Mouse (Mus musculus) central nervous system, embryonic 14 days (tissue): ENCODE results near the gene Catsper2. TPM values are rescaled to one million over a fixed set of nuclear protein-coding genes. Genes with fewer than 3 reads are reported as not detected.

Source experiments
- polyA plus RNA-seq: library from polyadenylated mRNA; depleted of rRNA; stranded (reverse); fragments of >200 nt; gene quantifications from 2 replicates; pipeline ENCODE4 v1.2.3, GENCODE M21; 2012; rRNA removed

The Catsper2 gene
- 6.5 and 6.7 TPM in 2 replicates for polyA plus RNA-seq

GRCm38 (mm10) chr2:121413387-121414042 lies at the start of gene Catsper2, which contains the start of gene Pdia3:
Gene Catsper2 (minus strand): TSS chr2:121413792.
Gene Pdia3 (plus strand): TSS chr2:121413775.

GRCm38 (mm10) chr2:121456692-121457642 lies 43.4 kb upstream of the Catsper2 start, which contains the start of gene Serinc4:
Gene Serinc4 (minus strand): TSS chr2:121456781.

DNA sequence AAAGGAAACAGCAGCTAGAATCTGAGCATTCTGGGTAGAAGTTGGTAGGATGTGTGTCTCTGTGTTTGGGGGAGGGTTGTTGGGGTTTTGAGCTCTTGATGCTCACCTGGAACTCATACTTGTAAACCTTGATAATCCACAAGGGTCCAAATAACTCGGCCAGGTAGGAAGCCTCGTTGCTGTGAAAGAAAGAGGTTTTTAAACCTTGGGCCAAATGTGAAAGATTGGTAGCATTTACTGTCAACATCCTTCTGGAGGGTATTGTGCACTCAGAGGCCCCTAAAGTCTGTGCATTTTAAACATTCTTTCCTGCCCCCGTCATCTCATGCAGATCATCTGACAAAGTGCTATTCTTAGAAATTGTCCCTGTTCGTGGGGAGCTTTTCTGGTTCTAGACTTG lies 39.4 kb upstream of the Catsper2 start, which contains the start of gene Hypk:
Hypk (plus strand) TSS at position 301 of the 400 bp plus-strand sequence.

DNA sequence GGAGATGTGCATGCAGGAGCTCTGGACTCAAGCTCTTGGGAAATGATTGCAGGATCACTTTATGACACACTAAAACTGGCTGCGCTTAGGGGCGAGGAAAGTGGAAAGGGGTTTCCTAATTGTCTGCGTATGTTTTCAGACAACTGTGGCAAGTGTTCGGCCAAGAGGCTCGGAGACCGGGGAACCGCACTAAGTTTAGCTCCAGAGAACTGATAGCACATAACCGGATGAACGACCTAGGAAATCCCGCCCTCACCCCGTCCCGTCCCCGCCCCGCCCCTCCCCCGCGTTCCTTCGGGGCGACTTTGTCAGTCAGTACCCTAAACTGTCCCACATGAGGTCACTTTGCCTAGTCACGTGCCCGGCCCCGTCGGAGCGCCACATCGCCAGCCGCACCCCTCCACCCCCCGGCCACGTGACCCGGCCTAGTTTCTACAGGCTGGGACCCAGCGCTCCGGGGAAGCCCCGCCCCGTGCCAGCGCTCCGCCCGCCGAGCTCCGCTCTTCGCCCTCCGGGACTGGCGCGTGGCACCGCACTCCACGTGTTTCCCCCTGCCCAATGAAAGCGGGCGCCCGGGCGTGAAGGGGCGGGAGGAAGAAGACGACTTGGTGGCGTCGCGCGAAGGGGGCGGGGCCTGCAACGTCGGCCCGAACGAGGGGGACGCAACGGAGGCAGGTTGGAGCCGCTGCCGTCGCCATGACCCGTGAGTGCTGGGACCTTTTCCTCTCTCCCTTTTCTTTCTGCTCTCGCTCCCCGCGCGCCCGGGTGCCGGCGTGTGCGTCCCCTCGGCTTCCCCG lies 35.3 kb upstream of the Catsper2 start, which contains the start of gene Serf2:
Serf2 (plus strand) TSS at position 457 of the 797 bp plus-strand sequence.

DNA sequence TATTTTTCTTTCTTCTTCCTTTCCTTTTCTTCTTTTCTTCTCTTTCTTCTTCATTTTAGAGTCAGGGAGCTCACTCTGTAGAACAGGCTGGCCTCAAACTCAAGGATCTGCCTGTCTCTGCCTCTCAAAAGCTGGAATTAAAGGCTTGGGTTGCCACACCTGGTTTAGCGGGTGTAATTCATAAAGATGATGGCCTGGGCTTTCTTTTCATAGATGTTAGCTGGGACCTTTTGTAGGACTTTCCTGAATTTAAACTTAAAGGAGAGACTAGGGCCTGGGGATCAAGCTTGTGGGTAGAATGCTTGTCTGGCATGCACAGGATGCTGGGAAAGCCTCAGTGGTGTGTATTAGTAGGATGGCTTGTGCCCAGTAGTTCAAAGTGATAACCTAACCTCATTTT lies 30.6 kb upstream of the Catsper2 start, which contains the start of gene Ell3:
Ell3 (minus strand) TSS at position 101 of the 400 bp plus-strand sequence.

DNA sequence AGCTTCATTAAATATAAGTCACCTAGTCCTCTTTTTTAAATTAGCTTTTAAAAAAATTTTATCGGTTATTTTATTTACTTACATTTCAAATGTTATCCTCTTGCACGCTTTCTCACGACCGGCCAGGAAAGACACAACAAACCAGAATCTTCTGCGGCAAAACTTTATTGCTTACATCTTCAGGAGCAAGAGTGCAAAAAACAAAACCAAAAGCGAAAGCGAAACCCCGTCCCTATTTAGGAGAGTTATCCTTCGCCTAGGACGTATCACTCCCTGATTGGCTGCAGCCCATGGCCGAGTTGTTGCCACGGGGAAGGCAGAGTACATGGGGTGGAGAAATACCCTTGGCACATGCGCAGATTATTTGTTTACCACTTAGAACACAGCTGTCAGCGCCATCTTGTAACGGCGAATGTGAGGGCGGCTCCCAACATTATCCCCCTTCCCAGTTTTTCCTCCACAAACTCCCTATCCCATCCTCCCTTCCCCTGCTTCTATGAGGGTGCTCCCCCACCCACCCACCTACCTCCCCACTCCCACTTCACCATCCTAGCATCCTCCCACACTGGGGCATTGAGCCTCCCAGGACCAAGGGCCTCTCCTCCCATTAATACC lies 26.5 kb downstream of the Catsper2 start, which contains the start of gene Strc:
Strc (minus strand) TSS at position 208 of the 615 bp plus-strand sequence.

DNA sequence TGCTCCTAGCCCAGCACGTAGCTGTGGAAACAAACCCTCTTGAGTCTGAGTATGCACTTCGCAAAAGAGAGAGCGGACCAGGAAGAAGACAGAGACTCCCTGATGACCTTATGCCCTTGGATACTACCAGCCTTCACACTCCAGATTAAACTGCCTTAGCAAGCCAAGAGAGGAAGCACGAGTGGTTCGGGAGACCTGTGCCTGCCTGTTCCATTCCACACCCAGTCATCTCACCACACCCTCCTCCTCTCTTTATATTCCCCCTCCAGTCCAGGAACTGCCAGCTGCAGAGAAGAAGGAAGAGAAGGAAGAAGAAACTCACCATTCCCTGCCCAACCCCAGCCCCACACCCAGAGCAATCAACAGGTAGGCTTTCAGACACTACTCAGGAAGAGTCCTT lies 56.1 kb downstream of the Catsper2 start, which contains the start of gene Ckmt1:
Ckmt1 (plus strand) TSS at position 221 of the 400 bp plus-strand sequence.

DNA sequence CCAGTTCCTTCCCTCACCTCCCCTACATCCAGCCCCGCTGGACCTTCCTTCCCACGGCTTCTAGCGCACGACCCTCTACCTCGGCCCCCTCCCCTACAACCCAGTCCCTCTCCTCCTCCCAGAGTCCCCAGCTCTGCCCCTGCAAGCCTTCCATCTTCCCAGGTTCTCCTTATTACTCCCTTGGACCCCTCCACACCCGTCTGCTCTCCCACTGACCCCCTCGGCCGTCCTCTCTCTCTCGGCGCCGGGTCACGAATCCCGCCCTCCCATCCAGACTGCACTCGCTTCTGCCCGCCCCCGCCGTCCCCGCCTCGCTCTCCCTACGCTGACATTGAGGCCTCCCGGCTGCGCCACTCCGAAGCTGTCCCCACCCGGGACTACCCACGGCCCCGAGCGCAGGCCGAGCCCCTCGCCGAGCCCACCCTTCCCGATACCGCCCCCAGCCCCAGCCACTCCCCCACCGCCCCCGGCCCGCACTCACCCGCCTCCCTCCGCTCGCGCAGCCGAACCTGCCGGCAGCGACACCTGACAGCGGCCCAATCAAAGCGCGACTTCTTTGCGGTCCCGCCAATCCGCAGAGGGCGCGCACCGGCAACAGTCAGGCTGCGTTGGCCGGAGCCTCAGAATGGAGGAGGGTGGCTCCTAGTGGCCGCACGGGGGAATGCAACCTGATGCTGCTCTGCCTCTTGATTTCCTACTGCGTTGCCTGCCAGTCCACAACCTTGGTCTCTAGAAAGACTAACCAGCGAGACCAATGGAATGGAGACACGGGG lies 58.6 kb downstream of the Catsper2 start, which contains the start of gene Ppip5k1:
Ppip5k1 (minus strand) TSS at position 577 of the 773 bp plus-strand sequence.

Other genes with a start within 250 kb of the Catsper2 start
- gene Tubgcp4, start 243.1 kb downstream of the Catsper2 start, polyA plus RNA-seq, result 52.5 and 55.1 TPM in 2 replicates
- 7.2 and 7.3 TPM in 2 replicates for gene Zscan29, start 242.7 kb downstream of the Catsper2 start, polyA plus RNA-seq
- gene Trp53bp1, start 142.4 kb downstream of the Catsper2 start, polyA plus RNA-seq, result 149 and 152 TPM in 2 replicates
- 13.2 and 15.6 TPM in 2 replicates for gene Map1a, start 124.2 kb downstream of the Catsper2 start, polyA plus RNA-seq
- gene Ppip5k1, start 58.4 kb downstream of the Catsper2 start, polyA plus RNA-seq, result 25.1 and 25.2 TPM in 2 replicates
- 37.0 and 45.0 TPM in 2 replicates for gene Ckmt1, start 56.1 kb downstream of the Catsper2 start, polyA plus RNA-seq
- gene Strc, start 26.6 kb downstream of the Catsper2 start, polyA plus RNA-seq, result 0.01 and 0.06 TPM in 2 replicates
- 130 and 184 TPM in 2 replicates for gene Pdia3, start within 50 bp of the Catsper2 start, polyA plus RNA-seq
- 0.29 and 1.2 TPM in 2 replicates for gene Ell3, start 30.5 kb upstream of the Catsper2 start, polyA plus RNA-seq
- 361 and 381 TPM in 2 replicates for gene Serf2, start 35.4 kb upstream of the Catsper2 start, polyA plus RNA-seq
- 35.6 and 40.9 TPM in 2 replicates for gene Hypk, start 39.5 kb upstream of the Catsper2 start, polyA plus RNA-seq
- 6.0 and 7.0 TPM in 2 replicates for gene Serinc4, start 43.0 kb upstream of the Catsper2 start, polyA plus RNA-seq
- gene Mfap1b, start 60.3 kb upstream of the Catsper2 start, polyA plus RNA-seq, result 22.8 and 23.3 TPM in 2 replicates
- 16.0 and 16.4 TPM in 2 replicates for gene Mfap1a, start 92.9 kb upstream of the Catsper2 start, polyA plus RNA-seq
- 8.6 and 11.5 TPM in 2 replicates for gene Wdr76, start 92.9 kb upstream of the Catsper2 start, polyA plus RNA-seq